Mouse (Mus musculus) lung, postnatal 0 days (tissue): ENCODE data around the gene Srcin1.

ENCODE experiments used
- CTCF ChIP-seq: IDR thresholded peaks from 2 replicates; pipeline ENCODE4 v1.5.1; 2016; ENCODE audit warnings: antibody characterized with exemption, mild to moderate bottlenecking
- EP300 ChIP-seq: IDR thresholded peaks from 2 replicates; pipeline ENCODE4 v1.6.1; 2016; ENCODE audit warnings: antibody characterized with exemption, mild to moderate bottlenecking, control low read depth

GRCm38 (mm10) chr11:97599104-97599503, 23.1 kb upstream of the Srcin1 start:
- no peak for TF ChIP-seq EP300
- no peak for TF ChIP-seq CTCF
